Mouse (Mus musculus): ENCODE results near the gene Bag5. TPM values are rescaled to one million over a fixed set of nuclear protein-coding genes. Genes with fewer than 3 reads are reported as not detected.

The Bag5 gene
- polyA plus RNA-seq, 1 experiment: 8.1 TPM

GRCm38 (mm10) chr12:111704609-111705008 lies 8.4 kb downstream of the Bag5 start:
- 40% methylated on average over 9 of the region's 9 CpGs for WGBS
- no peak for DNase-seq (ENCODE audit: low read depth, low spot score)

DNA sequence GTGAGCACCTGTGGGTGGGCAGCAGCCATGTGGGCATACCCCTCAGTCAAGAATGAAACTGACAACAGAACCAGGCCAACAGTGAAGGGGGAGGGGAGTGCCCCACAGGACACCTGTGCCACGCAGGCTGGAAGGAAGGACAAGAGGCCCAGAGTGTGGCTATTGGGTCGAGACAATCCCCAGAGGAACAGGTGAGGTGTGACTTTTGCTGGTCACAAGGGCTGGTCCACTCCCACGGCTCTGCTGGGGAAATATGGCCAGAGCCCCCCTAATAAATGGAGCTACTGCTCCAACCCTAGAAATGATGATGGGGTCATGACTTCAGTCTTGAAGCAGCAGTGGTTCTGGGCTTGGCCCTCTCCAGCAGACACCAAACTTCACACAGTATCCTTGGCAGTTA lies 9.8 kb downstream of the Bag5 start:
- WGBS: 61% methylated on average over 3 of the region's 3 CpGs
- no peak for DNase-seq (ENCODE audit: low read depth, low spot score)

GRCm38 (mm10) chr12:111700920-111701458 lies 12.1 kb downstream of the Bag5 start:
- WGBS: 55% methylated on average over 9 of the region's 9 CpGs
- DNase-seq (ENCODE audit: low read depth, low spot score): no peak

- DNase-seq (ENCODE audit: low read depth, low spot score): no peak
- WGBS: 79% methylated on average over 4 of the region's 4 CpGs
These were observed 13.5 kb downstream of the Bag5 start for GRCm38 (mm10) chr12:111699542-111699941.

GRCm38 (mm10) chr12:111698346-111698913 lies 14.6 kb downstream of the Bag5 start:
- no peak for DNase-seq (ENCODE audit: low read depth, low spot score)
- 92% methylated on average over 6 of the region's 6 CpGs for WGBS

GRCm38 (mm10) chr12:111697708-111698107 lies 15.3 kb downstream of the Bag5 start:
- no peak for DNase-seq (ENCODE audit: low read depth, low spot score)
- WGBS: 49% methylated on average over 4 of the region's 4 CpGs

GRCm38 (mm10) chr12:111696239-111696638 lies 16.8 kb downstream of the Bag5 start:
- no peak for DNase-seq (ENCODE audit: low read depth, low spot score)
- 31% methylated on average over 6 of the region's 6 CpGs for WGBS

GRCm38 (mm10) chr12:111694880-111695804 lies 17.9 kb downstream of the Bag5 start:
- WGBS: 73% methylated on average over 13 of the region's 13 CpGs
- no peak for DNase-seq (ENCODE audit: low read depth, low spot score)

DNA sequence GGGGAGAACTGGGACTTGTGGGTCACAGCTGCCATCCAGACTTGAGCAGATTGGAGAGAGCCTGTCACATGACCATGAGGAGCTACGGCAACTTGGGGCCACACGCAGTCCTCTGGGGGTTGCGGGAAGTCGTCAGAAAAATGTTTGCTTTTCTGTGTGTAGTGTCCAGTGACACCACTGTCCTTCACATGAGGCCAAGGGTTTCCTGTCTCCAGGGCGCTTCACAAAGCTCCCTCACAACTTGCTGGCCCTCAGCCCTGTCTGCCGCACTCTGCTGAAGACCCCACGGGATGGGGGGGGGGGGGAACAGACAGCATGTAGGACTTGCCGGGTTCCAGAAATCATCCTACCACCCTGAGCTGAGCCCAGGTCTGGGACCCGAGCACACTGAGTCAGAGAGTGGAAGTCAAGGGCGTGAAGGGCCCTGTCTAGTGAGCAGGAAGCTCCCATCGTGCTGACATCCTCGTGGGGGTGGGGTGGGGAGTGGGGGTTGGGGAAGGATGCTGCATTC lies 18.7 kb downstream of the Bag5 start:
- DNase-seq (ENCODE audit: low read depth, low spot score): no peak
- 44% methylated on average over 12 of the region's 12 CpGs for WGBS

- DNase-seq (ENCODE audit: low read depth, low spot score): no peak
- WGBS: 78% methylated on average over 18 of the region's 18 CpGs
These were observed 19.5 kb downstream of the Bag5 start for GRCm38 (mm10) chr12:111693341-111694270.

GRCm38 (mm10) chr12:111692899-111693298 lies 20.2 kb downstream of the Bag5 start:
- WGBS: 90% methylated on average over 5 of the region's 5 CpGs
- DNase-seq (ENCODE audit: low read depth, low spot score): no peak

- 62% methylated on average over 5 of the region's 5 CpGs for WGBS
- no peak for DNase-seq (ENCODE audit: low read depth, low spot score)
These were observed 21.6 kb downstream of the Bag5 start for GRCm38 (mm10) chr12:111691346-111691872.

DNA sequence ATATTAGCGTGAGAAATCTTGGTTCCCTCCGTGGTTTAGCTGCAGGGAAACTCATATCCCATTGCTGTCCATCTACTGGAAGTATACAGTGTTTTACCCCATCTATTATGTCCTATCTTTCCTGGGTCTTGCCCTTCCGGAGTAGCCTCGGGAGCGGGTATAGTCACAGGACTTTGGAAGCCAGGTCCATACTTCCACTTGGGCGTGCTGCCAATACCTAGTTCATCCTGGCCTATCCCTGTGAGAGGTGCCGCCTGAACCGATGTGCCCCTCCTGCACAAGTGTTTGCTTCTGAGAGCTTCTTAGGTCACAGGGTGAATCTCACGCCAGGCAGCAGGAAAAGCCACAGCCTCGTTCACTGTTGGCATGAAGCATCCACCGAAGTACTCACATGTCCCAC lies 23.6 kb downstream of the Bag5 start:
- DNase-seq (ENCODE audit: low read depth, low spot score): no peak
- WGBS: 20% methylated on average over 11 of the region's 11 CpGs

GRCm38 (mm10) chr12:111688069-111688428 lies 25.0 kb downstream of the Bag5 start:
- WGBS: 51% methylated on average over 2 of the region's 2 CpGs
- DNase-seq (ENCODE audit: low read depth, low spot score): no peak

GRCm38 (mm10) chr12:111687350-111688068 lies 25.5 kb downstream of the Bag5 start:
- 28% methylated on average over 14 of the region's 14 CpGs for WGBS
- no peak for DNase-seq (ENCODE audit: low read depth, low spot score)

GRCm38 (mm10) chr12:111686390-111686789 lies 26.7 kb downstream of the Bag5 start:
- 51% methylated on average over 4 of the region's 4 CpGs for WGBS
- DNase-seq (ENCODE audit: low read depth, low spot score): no peak

DNA sequence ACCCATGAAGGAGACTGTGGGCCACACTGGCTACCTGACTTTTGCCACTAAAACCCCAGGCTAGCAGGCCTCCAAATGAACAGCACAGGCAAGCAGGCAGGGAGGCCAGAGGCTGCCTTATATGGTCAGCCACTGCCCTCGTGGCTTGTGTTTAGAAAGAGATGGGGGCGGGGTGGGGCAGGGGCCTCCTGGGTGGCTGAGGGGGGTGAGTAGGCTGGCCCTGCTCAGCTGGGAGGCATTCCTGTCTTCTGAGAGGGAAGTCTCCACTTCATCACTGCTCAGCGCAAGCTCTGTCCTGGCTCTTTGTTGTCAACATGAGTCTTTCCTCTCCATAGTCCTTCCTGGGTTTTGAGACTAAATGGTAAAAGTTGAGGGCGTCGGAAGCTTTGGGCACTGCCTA lies 30.3 kb downstream of the Bag5 start:
- WGBS: 60% methylated on average over 5 of the region's 5 CpGs
- DNase-seq (ENCODE audit: low read depth, low spot score): no peak

GRCm38 (mm10) chr12:111682003-111682402 lies 31.1 kb downstream of the Bag5 start:
- no peak for DNase-seq (ENCODE audit: low read depth, low spot score)
- 77% methylated on average over 5 of the region's 5 CpGs for WGBS

- 69% methylated on average over 8 of the region's 8 CpGs for WGBS
These were observed 31.8 kb downstream of the Bag5 start for GRCm38 (mm10) chr12:111681305-111681704.

More at GRCm38 (mm10) chr12:111681305-111681704, 31.8 kb downstream of the Bag5 start:
- DNase-seq (ENCODE audit: low read depth, low spot score): no peak

Data from large intestine, adult 2 months (tissue).